Mouse (Mus musculus): ENCODE measurements around the gene Ctsw.

- no peak for TF ChIP-seq CTCF (IDR thresholded peaks at IDR 0.05; ENCODE audit: low read depth, low read length)
- 0 out of 2 replicates have a peak, but pooled peaks have one; percentile 31 for TF ChIP-seq POLR2A (IDR thresholded peaks at IDR 0.05; ENCODE audit: extremely low read depth, insufficient read depth, low read length)
These were observed 20.7 kb upstream of the Ctsw start for GRCm38 (mm10) chr19:5488878-5489571.
